Mouse (Mus musculus): ENCODE data around the gene Angptl7.

Angptl7 gene

GRCm38 (mm10) chr4:148500410-148500867 lies at the start of gene Angptl7:
Angptl7 (minus strand) TSS chr4:148500460.
- in situ Hi-C loops (cut with MboI; ENCODE audit: unreplicated experiment in 2 of 2), result no loop called here

- in situ Hi-C loops (cut with MboI; ENCODE audit: unreplicated experiment in 2 of 2), result loop anchor here in 1 of 2 experiments (5.0 to 25.0 kb wide), 3 partner anchors 52 to 813 kb away; no protein-coding TSS in a partner anchor
Measured at GRCm38 (mm10) chr4:148549106-148549505, 48.8 kb upstream of the Angptl7 start.

DNA sequence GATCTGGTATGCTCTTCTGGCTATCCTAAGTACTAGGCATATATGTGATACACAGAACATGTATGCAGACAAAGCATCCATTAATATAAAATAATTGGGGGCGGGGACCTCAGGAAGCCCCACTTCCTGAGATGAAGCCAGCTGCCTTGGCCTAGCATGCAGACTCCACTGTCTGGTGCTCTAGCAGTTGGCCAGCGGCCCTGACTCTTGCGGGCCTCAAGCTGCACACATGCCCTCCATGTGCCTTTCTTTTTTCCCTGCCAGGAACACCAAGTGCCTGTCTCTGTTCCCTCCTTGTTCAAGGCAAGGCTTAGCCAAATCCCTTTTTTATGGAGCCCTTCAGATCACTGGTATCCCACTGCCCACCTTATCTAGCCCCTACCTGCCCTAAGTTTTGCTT lies 35.6 kb upstream of the Angptl7 start:
- in situ Hi-C loops (cut with MboI; ENCODE audit: unreplicated experiment in 2 of 2), result loop anchor here in 1 of 2 experiments (25.0 kb wide), 1 partner anchor 826 kb away; no protein-coding TSS in a partner anchor

GRCm38 (mm10) chr4:148533613-148534328 lies 33.5 kb upstream of the Angptl7 start:
- in situ Hi-C loops (cut with MboI; ENCODE audit: unreplicated experiment in 2 of 2), result loop anchor here in 1 of 2 experiments (25.0 kb wide), 1 partner anchor 829 kb away; no protein-coding TSS in a partner anchor

DNA sequence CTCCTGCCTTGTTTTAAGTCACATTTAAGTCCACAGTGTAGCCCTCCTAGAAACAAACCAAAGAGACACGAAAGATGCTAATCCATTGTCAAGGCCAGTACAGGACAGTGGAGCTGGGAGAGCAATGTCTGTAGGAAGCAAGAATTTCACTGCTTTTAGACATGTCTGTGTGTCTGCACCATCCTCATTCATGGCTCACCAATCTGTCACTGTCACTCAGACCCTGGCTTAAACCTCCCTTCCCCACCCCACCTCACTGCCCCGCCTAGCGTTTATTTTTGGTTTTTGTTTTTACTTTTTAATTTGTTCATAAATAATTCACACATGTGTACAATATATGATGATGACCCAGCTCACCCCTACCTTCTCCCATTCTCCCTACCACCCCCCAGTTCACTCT lies 32.3 kb upstream of the Angptl7 start:
- in situ Hi-C loops (cut with MboI; ENCODE audit: unreplicated experiment in 2 of 2), result loop anchor here in 1 of 2 experiments (25.0 kb wide), 1 partner anchor 830 kb away; no protein-coding TSS in a partner anchor

DNA sequence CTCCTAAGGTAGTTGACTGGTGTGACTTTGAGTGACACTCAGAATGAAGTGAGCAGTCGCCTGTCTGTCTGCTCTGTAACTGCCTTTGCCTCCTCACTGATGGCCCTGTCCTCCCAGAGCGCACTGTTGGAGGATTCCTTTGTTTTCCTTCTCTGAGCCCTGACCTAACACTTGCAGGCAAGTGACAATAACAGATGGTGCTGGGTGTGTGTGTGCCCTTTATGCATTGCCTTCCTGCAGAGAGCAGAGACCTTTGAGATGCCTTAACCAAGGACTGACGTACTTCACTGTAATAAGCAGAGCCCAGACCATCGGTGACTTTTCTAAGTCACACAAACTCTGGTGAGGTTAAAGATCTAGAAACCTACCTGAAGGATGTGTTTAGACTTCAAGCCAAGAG lies 31.1 kb upstream of the Angptl7 start:
- in situ Hi-C loops (cut with MboI; ENCODE audit: unreplicated experiment in 2 of 2), result loop anchor here in 1 of 2 experiments (25.0 kb wide), 1 partner anchor 831 kb away; no protein-coding TSS in a partner anchor

DNA sequence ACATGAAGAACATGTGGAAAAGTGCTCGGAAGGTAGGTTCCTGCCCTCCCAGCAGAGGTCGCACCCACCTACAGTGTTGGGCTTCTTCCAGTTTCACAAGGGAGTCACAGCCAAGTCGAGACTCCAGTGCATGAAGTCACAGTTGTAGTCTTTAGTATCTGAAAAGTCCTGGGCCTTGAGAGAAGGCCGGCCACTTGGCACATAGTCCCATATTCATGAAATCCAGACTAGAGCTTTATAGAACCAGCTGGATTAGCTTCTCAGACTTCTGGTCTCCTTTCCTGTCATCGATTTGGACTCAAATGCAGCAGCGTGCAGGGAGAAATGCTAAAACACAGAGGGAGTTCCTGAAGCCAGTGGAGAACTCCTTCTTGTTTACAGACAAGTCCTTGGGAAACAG lies 30.5 kb upstream of the Angptl7 start:
- in situ Hi-C loops (cut with MboI; ENCODE audit: unreplicated experiment in 2 of 2), result loop anchor here in 1 of 2 experiments (25.0 kb wide), 1 partner anchor 832 kb away; no protein-coding TSS in a partner anchor

GRCm38 (mm10) chr4:148530351-148530750 lies 30.1 kb upstream of the Angptl7 start:
- in situ Hi-C loops (cut with MboI; ENCODE audit: unreplicated experiment in 2 of 2), result loop anchor here in 1 of 2 experiments (25.0 kb wide), 1 partner anchor 832 kb away; no protein-coding TSS in a partner anchor

DNA sequence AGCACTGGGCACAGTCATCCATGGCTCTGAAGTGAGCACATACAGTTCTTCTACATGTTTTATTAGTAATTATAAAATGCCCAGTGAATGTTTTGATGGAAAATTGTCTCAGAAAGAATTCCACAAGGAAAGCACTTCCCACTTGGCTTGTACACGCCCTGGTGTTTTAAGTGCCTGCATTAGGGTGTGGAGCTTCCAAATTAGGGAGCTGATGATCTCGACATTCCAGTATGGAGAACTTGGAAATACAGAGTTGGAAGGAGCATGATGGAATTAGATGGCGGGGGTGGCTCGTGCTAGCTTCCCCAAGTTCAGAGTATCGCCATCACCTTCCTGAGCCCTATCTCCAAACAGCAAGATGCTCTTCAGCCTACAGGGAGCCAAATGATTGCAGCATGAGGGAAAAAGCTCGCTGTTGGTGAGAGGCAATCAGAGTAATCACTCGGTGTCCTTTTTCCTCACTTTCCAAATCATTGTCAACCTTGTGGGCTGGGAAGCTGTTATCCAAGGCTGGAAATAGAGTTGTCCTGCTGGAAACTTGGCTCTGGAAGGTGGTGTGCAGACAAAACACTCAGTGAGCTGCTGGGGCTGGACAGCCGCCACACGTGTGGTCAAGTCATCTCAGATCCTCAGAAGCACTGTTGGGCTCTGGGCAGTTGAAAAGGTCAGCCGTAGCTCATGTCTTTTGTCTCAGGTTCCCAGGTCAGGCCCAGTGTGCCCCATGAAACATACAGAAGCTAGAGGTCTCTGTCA lies 27.1 kb upstream of the Angptl7 start:
- in situ Hi-C loops (cut with MboI; ENCODE audit: unreplicated experiment in 2 of 2), result loop anchor here (5.0 to 25.0 kb wide), 2 partner anchors 35 to 835 kb away; no protein-coding TSS in a partner anchor

GRCm38 (mm10) chr4:148523538-148523937 lies 23.3 kb upstream of the Angptl7 start:
- in situ Hi-C loops (cut with MboI; ENCODE audit: unreplicated experiment in 2 of 2), result no loop called here

DNA sequence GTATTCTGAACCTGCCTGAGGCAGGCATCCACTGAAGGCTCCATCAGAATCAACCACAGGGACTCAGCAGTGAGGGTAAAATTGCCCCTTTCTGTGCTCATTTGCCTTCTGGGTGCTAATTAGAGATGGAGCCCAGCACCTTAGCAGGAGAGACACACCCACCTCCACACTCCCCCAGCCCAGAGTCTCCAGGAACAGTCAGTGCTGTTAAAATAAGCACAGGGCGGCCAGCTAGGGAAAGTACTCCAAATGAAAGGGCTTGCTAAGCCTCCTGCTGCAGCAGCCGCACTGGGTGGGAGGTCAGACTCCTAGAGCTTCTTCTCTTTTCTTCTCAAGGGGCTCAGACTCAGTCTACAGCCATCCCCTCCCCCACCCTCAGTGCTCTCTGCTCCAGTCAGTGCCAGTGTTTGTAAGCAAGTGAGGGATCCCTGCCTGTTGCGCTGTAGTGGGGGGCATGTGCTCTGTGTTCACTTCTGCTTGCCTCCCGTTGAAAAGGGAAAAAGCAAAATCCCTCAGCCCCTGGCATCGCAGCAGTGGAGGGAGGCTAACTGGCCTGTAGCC lies 18.1 kb upstream of the Angptl7 start:
- in situ Hi-C loops (cut with MboI; ENCODE audit: unreplicated experiment in 2 of 2), result no loop called here

GRCm38 (mm10) chr4:148517809-148518208 lies 17.5 kb upstream of the Angptl7 start:
- in situ Hi-C loops (cut with MboI; ENCODE audit: unreplicated experiment in 2 of 2), result no loop called here

GRCm38 (mm10) chr4:148515313-148515712 lies 15.1 kb upstream of the Angptl7 start:
- in situ Hi-C loops (cut with MboI; ENCODE audit: unreplicated experiment in 2 of 2), result no loop called here

GRCm38 (mm10) chr4:148513021-148513559 lies 12.8 kb upstream of the Angptl7 start:
- in situ Hi-C loops (cut with MboI; ENCODE audit: unreplicated experiment in 2 of 2), result no loop called here

DNA sequence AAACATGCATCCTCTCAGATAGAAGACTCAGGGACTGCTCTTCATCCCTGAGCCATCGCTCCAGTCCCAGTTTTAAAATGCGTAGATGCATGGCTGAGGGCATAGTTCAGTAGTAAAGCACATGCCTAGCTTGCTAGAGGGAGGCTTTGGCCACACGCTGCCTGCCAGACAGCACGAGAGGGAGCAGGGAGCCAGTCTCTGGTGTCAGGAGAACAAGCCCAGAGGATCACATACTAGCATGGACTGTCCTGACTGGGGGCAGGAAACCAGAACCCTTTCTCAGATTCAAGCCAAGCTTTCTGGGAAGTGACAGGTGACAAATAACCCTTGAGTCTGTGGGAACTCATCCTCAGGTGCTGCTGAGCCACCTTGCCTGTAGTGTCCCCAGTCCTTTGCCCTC lies 11.1 kb upstream of the Angptl7 start:
- in situ Hi-C loops (cut with MboI; ENCODE audit: unreplicated experiment in 2 of 2), result no loop called here

GRCm38 (mm10) chr4:148510691-148511090 lies 10.4 kb upstream of the Angptl7 start:
- in situ Hi-C loops (cut with MboI; ENCODE audit: unreplicated experiment in 2 of 2), result no loop called here

DNA sequence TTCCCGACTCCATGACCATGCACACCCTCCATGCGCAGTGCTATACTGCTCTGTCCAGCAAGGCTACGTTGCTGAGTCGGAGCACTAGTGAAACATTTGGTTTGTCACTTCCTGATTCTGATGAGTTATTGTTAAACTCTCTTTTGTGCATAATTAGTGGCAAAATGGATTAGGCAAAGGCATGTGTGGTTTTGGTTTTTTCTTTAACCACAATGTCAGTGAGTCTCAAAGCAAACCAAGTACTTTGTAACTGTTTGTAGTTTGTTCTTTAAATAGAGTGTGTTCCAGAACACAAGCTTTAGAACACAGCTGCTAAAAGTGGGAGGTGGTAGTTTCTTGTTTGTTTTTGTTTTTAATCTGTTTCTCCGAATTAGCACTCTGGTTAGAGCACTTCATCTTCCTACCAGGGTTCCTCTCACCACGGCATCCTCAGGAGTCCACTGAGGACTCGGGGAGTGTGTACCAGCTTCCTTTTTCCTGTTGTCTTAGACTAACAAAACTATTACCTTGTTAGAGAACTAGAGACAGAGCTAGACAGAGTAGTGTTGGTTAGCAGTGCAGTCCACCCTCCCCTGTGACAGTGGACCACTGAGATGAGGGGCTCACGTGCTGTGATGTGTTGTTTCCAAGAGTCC lies 9.3 kb upstream of the Angptl7 start:
- in situ Hi-C loops (cut with MboI; ENCODE audit: unreplicated experiment in 2 of 2), result no loop called here

DNA sequence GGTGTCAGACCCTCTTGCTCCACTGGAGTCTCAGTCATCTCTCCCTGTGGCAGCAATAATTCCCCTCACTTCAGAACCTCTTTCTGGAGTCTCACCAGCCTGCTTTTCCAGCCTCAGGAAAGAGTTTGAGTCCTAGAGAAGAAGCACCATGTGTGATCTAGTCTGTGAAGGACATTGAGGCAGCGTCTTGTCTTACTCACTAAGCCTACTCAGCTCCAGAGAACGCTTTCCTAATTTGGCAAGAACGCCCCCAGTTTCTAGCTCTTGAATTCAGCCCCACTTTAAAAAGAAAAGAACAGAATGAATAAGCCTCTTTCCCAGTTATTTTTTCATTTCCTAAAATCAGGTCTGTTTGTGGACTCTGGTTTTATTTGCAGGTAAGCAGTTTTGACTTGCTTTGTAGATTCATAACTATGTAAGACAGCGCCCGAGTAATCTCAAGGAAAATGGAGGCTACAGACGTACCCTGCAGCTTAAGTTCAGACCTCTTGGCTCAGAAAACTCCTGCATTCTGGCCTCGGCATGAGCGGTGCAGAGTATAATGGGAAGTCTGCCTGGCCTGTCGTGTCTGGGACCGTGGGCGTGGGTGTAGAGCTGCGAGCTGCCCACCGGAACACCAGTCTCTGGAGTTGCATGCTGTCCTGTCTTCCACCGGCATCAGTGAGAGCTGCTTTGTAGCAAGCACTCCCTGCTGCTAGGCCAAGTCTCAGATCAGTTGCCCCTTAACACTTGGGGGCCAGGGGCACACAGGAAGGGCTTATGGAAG lies 8.0 kb upstream of the Angptl7 start:
- in situ Hi-C loops (cut with MboI; ENCODE audit: unreplicated experiment in 2 of 2), result no loop called here

GRCm38 (mm10) chr4:148507585-148507984 lies 7.3 kb upstream of the Angptl7 start:
- in situ Hi-C loops (cut with MboI; ENCODE audit: unreplicated experiment in 2 of 2), result no loop called here

Data from v-Abl transformed pro-B cells (cell line).